Mouse (Mus musculus) CH12.LX (cell line): ENCODE data around the gene Cspg4. TPM values are rescaled to one million over a fixed set of nuclear protein-coding genes. Genes with fewer than 3 reads are reported as not detected.

Experiments
- DNase-seq: peaks from one replicate; pipeline ENCODE4 v3.0.0-alpha.2; 2013; ENCODE audit errors: extremely low read depth
- H3K27ac ChIP-seq: 2 replicates; pipeline ENCODE4 v1.5.1; 2012; ENCODE audit warnings: low read depth, mild to moderate bottlenecking, control low read depth, moderate library complexity; ENCODE audit not compliant: insufficient read depth
- H3K27me3 ChIP-seq: replicated peaks from 2 replicates; pipeline ENCODE3; 2012; ENCODE audit warnings: inconsistent platforms
- H3K36me3 ChIP-seq, 2 experiments: replicated peaks in 1 of 2; 2 replicates each; pipeline versions ENCODE3 to v1.6.1; 2012; ENCODE audit warnings: inconsistent platforms in 1 of 2, low read length in 1 of 2, mild to moderate bottlenecking in 1 of 2, mixed read lengths in 1 of 2, moderate library complexity in 1 of 2; ENCODE audit not compliant: control insufficient read depth in 1 of 2, insufficient read depth in 1 of 2
- H3K4me1 ChIP-seq, 2 experiments: 2 replicates each; pipeline ENCODE4 v1.6.1; 2012; ENCODE audit warnings: inconsistent platforms in 1 of 2, moderate library complexity in 1 of 2; ENCODE audit not compliant: insufficient read depth in 2 of 2, control insufficient read depth in 1 of 2
- H3K4me2 ChIP-seq: 2 replicates; pipeline ENCODE4 v1.6.1; 2012; ENCODE audit warnings: low read depth, mild to moderate bottlenecking, control low read depth; ENCODE audit not compliant: poor library complexity, insufficient read depth, severe bottlenecking
- H3K4me3 ChIP-seq, 3 experiments: fragments of 150-350 bp in 1 of 3; sonication (generic) in 1 of 3; replicated peaks in 1 of 3; 2 replicates each; pipeline versions ENCODE3 to v1.5.1; 2011 to 2012; ENCODE audit warnings: low read depth in 2 of 3, low read length in 2 of 3, mild to moderate bottlenecking in 2 of 3, moderate library complexity in 2 of 3, control low read depth in 1 of 3, improper control_type of control experiment in 1 of 3, inconsistent platforms in 1 of 3, mixed read lengths in 1 of 3; ENCODE audit not compliant: poor library complexity in 1 of 3
- H3K79me2 ChIP-seq: replicated peaks from 2 replicates; pipeline ENCODE4 v1.6.1; 2012; ENCODE audit warnings: mild to moderate bottlenecking, moderate library complexity; ENCODE audit not compliant: control insufficient read depth, poor library complexity, insufficient read depth, severe bottlenecking; ENCODE audit errors: extremely low read depth
- H3K9ac ChIP-seq: 2 replicates; pipeline ENCODE4 v1.6.1; 2012; ENCODE audit warnings: low read depth, mild to moderate bottlenecking, control low read depth, moderate library complexity; ENCODE audit not compliant: insufficient read depth
- H3K9me3 ChIP-seq: replicated peaks from 2 replicates; pipeline ENCODE3; 2012; ENCODE audit warnings: low read length, inconsistent platforms, mixed read lengths
- BHLHE40 ChIP-seq: IDR thresholded peaks from 2 replicates; pipeline ENCODE4 v1.6.1; 2011; ENCODE audit warnings: mild to moderate bottlenecking, low read depth, low read length, improper control_type of control experiment
- CHD1 ChIP-seq: IDR thresholded peaks from 2 replicates; pipeline ENCODE4 v1.6.1; 2012; ENCODE audit warnings: low read depth, low read length, improper control_type of control experiment, inconsistent platforms
- CHD2 ChIP-seq: IDR thresholded peaks from 2 replicates; pipeline ENCODE4 v1.6.1; 2011; ENCODE audit warnings: low read length, improper control_type of control experiment
- CTCF ChIP-seq, 2 experiments: IDR thresholded peaks in 1 of 2; conservative IDR thresholded peaks in 1 of 2; 2 replicates each; pipeline ENCODE4 v1.5.1; 2011 to 2012; ENCODE audit warnings: low read depth in 2 of 2, low read length in 2 of 2, improper control_type of control experiment in 1 of 2, inconsistent platforms in 1 of 2, mild to moderate bottlenecking in 1 of 2, moderate library complexity in 1 of 2
- E2F4 ChIP-seq: IDR thresholded peaks from 2 replicates; pipeline ENCODE4 v1.6.1; 2011; ENCODE audit warnings: low read depth, low read length, improper control_type of control experiment; ENCODE audit not compliant: insufficient replicate concordance
- ELF1 ChIP-seq: IDR thresholded peaks from 2 replicates; pipeline ENCODE4 v1.6.1; 2014; ENCODE audit warnings: low read depth, mild to moderate bottlenecking, inconsistent platforms, low read length, improper control_type of control experiment
- ETS1 ChIP-seq: conservative IDR thresholded peaks from 2 replicates; pipeline ENCODE4 v1.6.1; 2012; ENCODE audit warnings: low read depth, mild to moderate bottlenecking, inconsistent platforms, low read length, improper control_type of control experiment, moderate library complexity
- GABPA ChIP-seq: IDR thresholded peaks from 2 replicates; pipeline ENCODE4 v1.6.1; 2012; ENCODE audit warnings: low read depth, low read length, improper control_type of control experiment, inconsistent platforms; ENCODE audit not compliant: insufficient replicate concordance
- HCFC1 ChIP-seq: IDR thresholded peaks from 2 replicates; pipeline ENCODE4 v1.6.1; 2012; ENCODE audit warnings: low read depth, mild to moderate bottlenecking, inconsistent platforms, low read length, improper control_type of control experiment
- IRF4 ChIP-seq: IDR thresholded peaks from 2 replicates; pipeline ENCODE4 v1.6.1; 2014; ENCODE audit warnings: low read depth, mild to moderate bottlenecking, inconsistent platforms, low read length, improper control_type of control experiment
- KAT2A ChIP-seq: IDR thresholded peaks from 2 replicates; pipeline ENCODE4 v1.6.1; 2012; ENCODE audit warnings: low read length, improper control_type of control experiment, inconsistent platforms; ENCODE audit not compliant: insufficient replicate concordance
- MEF2A ChIP-seq: IDR thresholded peaks from 2 replicates; pipeline ENCODE4 v1.6.1; 2014; ENCODE audit warnings: low read depth, mild to moderate bottlenecking, inconsistent platforms, low read length, improper control_type of control experiment, borderline replicate concordance
- NRF1 ChIP-seq: IDR thresholded peaks from 2 replicates; pipeline ENCODE4 v1.6.1; 2014; ENCODE audit warnings: low read depth, mild to moderate bottlenecking, inconsistent platforms, low read length, improper control_type of control experiment, moderate library complexity
- RCOR1 ChIP-seq: conservative IDR thresholded peaks from 2 replicates; pipeline ENCODE4 v1.6.1; 2012; ENCODE audit warnings: low read depth, mild to moderate bottlenecking, inconsistent platforms, low read length, improper control_type of control experiment
- SIN3A ChIP-seq: IDR thresholded peaks from 2 replicates; pipeline ENCODE4 v1.6.1; 2012; ENCODE audit warnings: low read length, improper control_type of control experiment, inconsistent platforms
- TBP ChIP-seq: conservative IDR thresholded peaks from 2 replicates; pipeline ENCODE4 v1.6.1; 2011; ENCODE audit warnings: low read depth, low read length, improper control_type of control experiment
- USF1 ChIP-seq: IDR thresholded peaks from 2 replicates; pipeline ENCODE4 v1.6.1; 2014; ENCODE audit warnings: low read depth, mild to moderate bottlenecking, inconsistent platforms, low read length, improper control_type of control experiment
- ZC3H11A ChIP-seq: IDR thresholded peaks from 2 replicates; pipeline ENCODE4 v1.6.1; 2012; ENCODE audit warnings: low read depth, mild to moderate bottlenecking, inconsistent platforms, low read length, improper control_type of control experiment
- ZNF384 ChIP-seq: IDR thresholded peaks from 2 replicates; pipeline ENCODE4 v1.6.1; 2012; ENCODE audit warnings: low read depth, low read length, improper control_type of control experiment, inconsistent platforms
- dilution Hi-C: fragments of 300-500 bp; cut with MboI; formaldehyde crosslinking; loops from 2 replicates; pipeline ENCODE4 v1.14.3; 2020; ENCODE audit warnings: low sequenced_read_pairs; ENCODE audit not compliant: extremely low pct_unique_long_range_greater_than_20kb, extremely low pct_ligation_motif_present
- in situ Hi-C: fragments of 300-500 bp; cut with MboI; formaldehyde crosslinking; loops from 3 replicates; pipeline ENCODE4 v1.14.3; 2019; ENCODE audit warnings: low sequenced_read_pairs, low pct_ligation_motif_present, low pct_unique_long_range_greater_than_20kb, mixed read lengths
- polyA plus RNA-seq: library from polyadenylated mRNA; unstranded; fragments of >175 nt; gene quantifications from 2 replicates; pipeline ENCODE4 v1.2.1, GENCODE M21; 2012; ENCODE audit warnings: low read depth; ENCODE audit not compliant: insufficient read length
- total RNA-seq, 2 experiments: library from RNA; depleted of rRNA; stranded (reverse); fragments of 300-350 nt in 1 of 2; fragments of >200 nt in 1 of 2; gene quantifications; 2 replicates each; pipeline ENCODE4 v1.2.3; 2012 to 2014

Gene Cspg4
- total and polyA plus RNA-seq, 3 experiments, result 0.06 to 0.08 TPM; not detected in 1

GRCm38 (mm10) chr9:56869552-56869951 lies 4.7 kb downstream of the Cspg4 start:
- peaks cover 7 to 13% of the 10 kb centered on the region in 2 experiments for H3K4me1 ChIP-seq
- H3K79me2 ChIP-seq, result no peaks in the 10 kb centered on the region
- no peak overlapping the region for H3K4me3 ChIP-seq
- peaks cover 93% of the 10 kb centered on the region for H3K27me3 ChIP-seq
- no peak overlapping the region for H3K4me2 ChIP-seq
- in situ Hi-C loops (no loop called here), dilution Hi-C loops (no loop called here)
- H3K9me3 ChIP-seq, result no peaks in the 10 kb centered on the region
- TF ChIP-seq SIN3A (no peak), E2F4 (no peak), KAT2A (no peak), HCFC1 (no peak), IRF4 (no peak), USF1 (no peak), ZC3H11A (no peak), ETS1 (no peak), ZNF384 (no peak), MEF2A (no peak), CTCF (conservative IDR thresholded peaks at IDR 0.05 in 1 of 2, IDR thresholded peaks at IDR 0.05 in 1 of 2; ENCODE audit: low read depth in 2 of 2, low read length in 2 of 2) (no peak), RCOR1 (no peak), NRF1 (no peak), CHD1 (no peak), BHLHE40 (no peak), GABPA (no peak), CHD2 (no peak), TBP (no peak), ELF1 (no peak)
- no peak for DNase-seq
- H3K27ac ChIP-seq, result no peak overlapping the region
- H3K9ac ChIP-seq, result no peak overlapping the region
- H3K36me3 ChIP-seq, result no peaks in the 10 kb centered on the region

- Histone ChIP-seq H3K4me1 (peaks cover 7 to 13% of the 10 kb centered on the region in 2 experiments), H3K4me2 (peak overlapping the region; percentile 44; the same call in 1 of the 2 replicates), H3K9me3 (no peaks in the 10 kb centered on the region), H3K27me3 (peaks cover 92% of the 10 kb centered on the region), H3K9ac (no peak overlapping the region), H3K36me3 (no peaks in the 10 kb centered on the region), H3K4me3 (no peak overlapping the region), H3K79me2 (no peaks in the 10 kb centered on the region), H3K27ac (no peak overlapping the region)
- no peak for DNase-seq
- TF ChIP-seq ELF1 (no peak), BHLHE40 (peak; percentile 84)
- dilution Hi-C loops, result no loop called here
- in situ Hi-C loops, result no loop called here
These were observed 5.9 kb downstream of the Cspg4 start for GRCm38 (mm10) chr9:56870778-56871177.
